Mouse (Mus musculus) embryonic facial prominence, embryonic 14.5 days (tissue): ENCODE results near the gene Rdh11. TPM values are rescaled to one million over a fixed set of nuclear protein-coding genes. Genes with fewer than 3 reads are reported as not detected.

Experiments
- ATAC-seq: fragments of 200-750 bp; cut with Nextera tagmentation; 2 replicates; pipeline ENCODE4 v1.8.0; 2017; ENCODE audit warnings: low read depth, moderate number of reproducible peaks, moderate TSS enrichment
- DNase-seq: peaks from one replicate; pipeline ENCODE4 v3.0.0-alpha.2; 2015; ENCODE audit warnings: low spot score
- H3K27ac ChIP-seq: fragments of 300-500 bp; sonication (generic); replicated peaks from 2 replicates; pipeline ENCODE4 v1.5.1; 2014; ENCODE audit warnings: low read depth, mild to moderate bottlenecking, low read length, moderate library complexity
- H3K27me3 ChIP-seq: fragments of 300-500 bp; sonication (generic); replicated peaks from 2 replicates; pipeline ENCODE4 v1.6.1; 2014; ENCODE audit warnings: low read length; ENCODE audit not compliant: control insufficient read depth, insufficient read depth
- H3K36me3 ChIP-seq: fragments of 300-500 bp; sonication (generic); 2 replicates; pipeline ENCODE4 v1.6.1; 2014; ENCODE audit warnings: low read length, mixed read lengths; ENCODE audit not compliant: control insufficient read depth, insufficient read depth
- H3K4me1 ChIP-seq: fragments of 300-500 bp; sonication (generic); 2 replicates; pipeline ENCODE4 v1.6.1; 2014; ENCODE audit warnings: antibody characterized with exemption, low read length; ENCODE audit not compliant: control insufficient read depth, insufficient read depth
- H3K4me2 ChIP-seq: fragments of 300-500 bp; sonication (generic); 2 replicates; pipeline ENCODE4 v1.6.1; 2014; ENCODE audit warnings: low read depth, mild to moderate bottlenecking, low read length, moderate library complexity, mixed read lengths
- H3K4me3 ChIP-seq: fragments of 300-500 bp; sonication (generic); 2 replicates; pipeline ENCODE4 v1.5.1; 2014; ENCODE audit warnings: low read depth, mild to moderate bottlenecking, low read length
- H3K9ac ChIP-seq: fragments of 300-500 bp; sonication (generic); 2 replicates; pipeline ENCODE4 v1.6.1; 2014; ENCODE audit warnings: low read depth, mild to moderate bottlenecking, low read length, moderate library complexity, mixed read lengths
- H3K9me3 ChIP-seq: fragments of 300-500 bp; sonication (generic); 2 replicates; pipeline ENCODE4 v1.6.1; 2016; ENCODE audit warnings: low read length; ENCODE audit not compliant: control insufficient read depth
- WGBS: fragments of 180-500 bp; shearing (Covaris S2); extraction: QIAGEN DNeasy Blood & Tissue Kit; methylation state at CpG from one replicate; pipeline ENCODE4 v1.1.7; 2014; 5-methylcytosine and 5-hydroxymethylcytosine counted together
- polyA plus RNA-seq: library from polyadenylated mRNA; unstranded; fragments of >200 nt; fragmentation: Nextera tagmentation; extraction: Ambion mirVana; gene quantifications from 2 replicates; pipeline ENCODE4 v1.2.1, GENCODE M21; 2014

The Rdh11 gene
- polyA plus RNA-seq = 25.7 and 27.9 TPM in 2 replicates

DNA sequence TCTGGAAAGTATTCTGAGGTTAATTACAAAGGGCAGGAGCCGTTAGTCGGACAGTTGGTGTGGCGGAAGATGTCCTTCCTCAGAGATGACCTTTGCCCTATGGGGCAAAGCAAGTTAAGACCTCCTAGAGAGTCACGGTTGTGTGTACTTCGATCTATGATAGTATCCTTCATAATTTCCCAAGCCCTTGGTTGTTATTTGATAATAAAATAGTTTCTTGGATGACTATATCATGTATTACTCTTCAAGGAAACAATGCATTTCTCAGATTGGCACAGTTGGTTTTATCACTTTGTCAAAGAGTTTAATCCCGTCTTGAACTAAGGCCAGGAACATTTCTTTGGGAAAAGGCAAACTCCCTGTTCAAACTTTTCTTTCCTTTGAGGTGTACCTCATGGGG, at the start of gene Rdh11:
TSS of gene Rdh11 (minus strand) at position 101 of the 400 bp plus-strand sequence.
- peak within 1 kb of the TSS; percentile 68 for H3K4me3 ChIP-seq
- H3K9ac ChIP-seq = peak within 1 kb of the TSS; percentile 78
- DNase-seq (no peak), ATAC-seq (no peak)
- H3K27me3 ChIP-seq = no peaks in the 10 kb centered on the region
- WGBS = 64% methylated on average over 6 of the region's 6 CpGs
- H3K9me3 ChIP-seq = no peaks in the 10 kb centered on the region
- H3K4me1 ChIP-seq = peaks cover 8% of the 10 kb centered on the region; the same call in 1 of the 2 replicates
- H3K27ac ChIP-seq = peak within 1 kb of the TSS; percentile 45; the same call in 1 of the 2 replicates
- H3K36me3 ChIP-seq = peaks cover 14% of the 10 kb centered on the region
- H3K4me2 ChIP-seq = peak within 1 kb of the TSS; percentile 86

DNA sequence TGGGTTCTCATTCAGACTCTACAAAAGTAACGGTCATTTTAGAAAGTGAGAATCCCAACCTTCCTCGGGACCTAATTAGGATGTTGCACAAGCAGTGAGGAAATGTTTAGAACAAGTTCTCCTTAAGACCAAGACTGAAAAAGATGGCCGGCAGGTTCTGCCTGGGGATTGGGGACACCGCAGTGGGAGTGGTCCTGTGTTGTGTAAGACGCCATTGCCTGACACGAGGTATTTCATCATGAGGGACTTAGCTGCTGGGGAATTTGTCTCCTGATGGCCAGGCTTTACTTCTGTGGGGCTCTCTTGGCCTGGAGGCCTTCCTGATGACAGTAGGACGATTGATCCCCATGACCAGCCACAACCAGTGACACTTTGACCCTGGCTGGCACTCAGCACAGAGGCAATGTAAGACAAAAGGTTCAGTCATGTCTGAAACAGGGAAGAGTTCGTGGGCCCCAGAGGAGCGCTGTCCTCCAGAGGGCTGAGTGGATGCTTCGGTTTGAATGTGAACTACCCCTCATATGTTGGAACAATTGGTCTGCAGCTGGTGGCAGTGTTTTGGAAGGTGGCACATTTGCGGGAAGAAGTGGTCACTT, 43.5 kb upstream of the Rdh11 start:
- Histone ChIP-seq H3K9ac (no peak overlapping the region), H3K27ac (no peak overlapping the region), H3K9me3 (no peaks in the 10 kb centered on the region), H3K27me3 (no peaks in the 10 kb centered on the region), H3K4me3 (no peak overlapping the region), H3K4me1 (no peaks in the 10 kb centered on the region), H3K36me3 (peaks cover 71% of the 10 kb centered on the region), H3K4me2 (no peak overlapping the region)
- WGBS = 55% methylated on average over 11 of the region's 11 CpGs
- ATAC-seq = no peak; the same call in 1 of the 2 replicates
- DNase-seq = no peak

GRCm38 (mm10) chr12:79217511-79217910, 25.4 kb upstream of the Rdh11 start:
- H3K36me3 ChIP-seq = no peaks in the 10 kb centered on the region
- no peak overlapping the region for H3K4me2 ChIP-seq
- no peak for ATAC-seq
- 63% methylated on average over 5 of the region's 5 CpGs for WGBS
- H3K4me1 ChIP-seq = no peaks in the 10 kb centered on the region
- H3K27ac ChIP-seq = no peak overlapping the region
- no peak for DNase-seq
- H3K9ac ChIP-seq = no peak overlapping the region
- no peaks in the 10 kb centered on the region for H3K27me3 ChIP-seq
- no peaks in the 10 kb centered on the region for H3K9me3 ChIP-seq
- H3K4me3 ChIP-seq = no peak overlapping the region

DNA sequence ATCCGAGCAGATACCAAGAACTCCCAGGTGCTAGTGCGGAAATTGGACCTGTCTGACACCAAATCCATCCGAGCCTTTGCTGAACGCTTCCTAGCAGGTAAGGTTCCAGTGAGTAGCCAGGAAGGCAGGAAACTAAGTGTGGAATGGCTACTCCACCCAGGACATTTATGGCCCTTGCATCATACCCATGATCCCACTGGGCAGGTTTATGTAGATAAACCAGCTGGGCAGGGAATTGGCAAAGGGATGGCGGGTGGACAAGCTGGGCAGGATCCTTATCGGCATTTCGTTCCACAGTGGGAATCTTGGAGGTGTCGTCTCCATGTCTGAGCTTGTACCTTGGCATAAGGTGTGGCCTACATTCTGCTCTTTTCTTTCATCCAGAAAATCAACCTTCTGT, 19.4 kb upstream of the Rdh11 start:
- no peak for DNase-seq
- no peak for ATAC-seq
- Histone ChIP-seq H3K27ac (no peak overlapping the region), H3K9me3 (no peaks in the 10 kb centered on the region), H3K4me3 (no peak overlapping the region), H3K9ac (no peak overlapping the region), H3K4me1 (peaks cover 6% of the 10 kb centered on the region; the same call in 1 of the 2 replicates), H3K27me3 (no peaks in the 10 kb centered on the region), H3K4me2 (no peak overlapping the region), H3K36me3 (no peaks in the 10 kb centered on the region)
- 80% methylated on average over 8 of the region's 8 CpGs for WGBS

GRCm38 (mm10) chr12:79208703-79209464, 16.8 kb upstream of the Rdh11 start, which contains the start of gene Rdh12:
Gene Rdh12 (plus strand): TSS chr12:79208914.
- 4% methylated on average over 13 of the region's 13 CpGs for WGBS
- peak within 1 kb of the TSS; percentile 59 for H3K4me2 ChIP-seq
- H3K27me3 ChIP-seq = no peaks in the 10 kb centered on the region
- peak within 1 kb of the TSS; percentile 39 for H3K4me3 ChIP-seq
- ATAC-seq = peak; percentile 76; the same call in 1 of the 2 replicates
- H3K36me3 ChIP-seq = no peaks in the 10 kb centered on the region
- DNase-seq = peak; percentile 65
- H3K9ac ChIP-seq = peak within 1 kb of the TSS; percentile 48
- H3K9me3 ChIP-seq = no peaks in the 10 kb centered on the region
- H3K27ac ChIP-seq = no peak within 1 kb of the TSS
- peaks cover 6% of the 10 kb centered on the region; the same call in 1 of the 2 replicates for H3K4me1 ChIP-seq

DNA sequence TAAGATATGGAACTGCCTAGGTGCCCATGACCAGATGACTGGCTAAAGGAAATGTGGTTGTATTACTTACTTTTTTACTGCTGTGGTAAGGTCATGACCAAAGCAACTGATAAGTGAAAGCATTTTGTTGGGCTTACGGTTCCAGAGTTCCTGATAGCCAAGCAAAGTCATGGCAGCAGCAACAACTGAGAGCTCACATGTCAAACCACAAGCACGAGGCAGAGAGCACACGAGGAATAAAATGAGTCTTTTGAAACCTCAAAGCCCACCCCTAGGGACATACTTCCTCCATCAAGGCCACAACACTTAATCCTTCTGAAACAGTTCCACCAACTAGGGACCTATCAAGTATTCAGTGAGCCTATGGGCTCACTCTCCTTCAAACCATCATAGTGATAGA, 9.8 kb upstream of the Rdh11 start:
- no peak overlapping the region for H3K9ac ChIP-seq
- no peaks in the 10 kb centered on the region for H3K4me1 ChIP-seq
- WGBS = 61% methylated on average over 3 of the region's 3 CpGs
- ATAC-seq (no peak), DNase-seq (no peak)
- H3K36me3 ChIP-seq = no peaks in the 10 kb centered on the region
- H3K27ac ChIP-seq = no peak overlapping the region
- no peaks in the 10 kb centered on the region for H3K9me3 ChIP-seq
- no peak overlapping the region for H3K4me3 ChIP-seq
- no peaks in the 10 kb centered on the region for H3K27me3 ChIP-seq
- no peak overlapping the region for H3K4me2 ChIP-seq

DNA sequence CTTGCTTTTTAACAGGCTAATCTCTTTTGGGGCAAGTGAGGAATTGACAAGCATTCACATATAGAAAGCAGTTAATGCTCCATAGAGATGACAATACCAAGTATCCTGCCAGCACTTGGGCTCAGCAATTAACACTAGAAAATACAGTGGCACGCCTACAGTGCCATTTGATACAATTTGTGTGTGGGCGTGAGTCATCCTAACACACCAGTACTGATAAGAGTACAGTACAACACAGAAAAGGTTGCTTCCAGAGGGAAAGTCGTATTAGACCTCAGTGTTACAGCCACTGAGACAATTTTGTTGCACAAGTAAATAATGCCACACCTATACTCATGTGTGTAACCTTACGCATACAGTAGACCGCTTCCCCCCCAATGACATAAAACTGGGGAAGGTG, 5.0 kb upstream of the Rdh11 start:
- no peak for ATAC-seq
- Histone ChIP-seq H3K9me3 (no peaks in the 10 kb centered on the region), H3K4me3 (no peak overlapping the region), H3K36me3 (no peaks in the 10 kb centered on the region), H3K9ac (no peak overlapping the region), H3K27me3 (no peaks in the 10 kb centered on the region), H3K4me2 (no peak overlapping the region), H3K27ac (no peak overlapping the region), H3K4me1 (no peaks in the 10 kb centered on the region; the same call in 1 of the 2 replicates)
- WGBS = 89% methylated on average over 5 of the region's 5 CpGs
- DNase-seq = no peak

DNA sequence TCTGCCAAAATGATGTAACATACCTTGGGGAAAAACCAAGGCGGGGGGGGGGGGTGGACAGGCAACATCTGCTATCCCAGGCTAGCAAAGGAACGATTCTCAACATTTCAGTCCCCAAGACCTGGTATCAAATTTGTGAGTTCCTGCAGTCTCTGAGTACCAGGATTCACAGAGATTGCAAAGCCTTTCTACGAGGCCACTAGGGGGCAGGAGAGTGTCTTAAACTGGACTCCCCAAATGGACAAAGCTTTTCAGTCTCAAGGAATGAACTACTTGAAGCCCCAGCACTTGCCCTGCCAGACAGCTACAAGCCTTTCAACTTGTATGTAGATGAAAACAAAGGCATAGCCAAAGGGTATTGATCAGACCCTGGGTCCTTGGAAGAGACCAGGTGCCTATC, 1.3 kb upstream of the Rdh11 start:
- no peak for ATAC-seq
- Histone ChIP-seq H3K27me3 (no peaks in the 10 kb centered on the region), H3K4me1 (peaks cover 8% of the 10 kb centered on the region; the same call in 1 of the 2 replicates), H3K36me3 (peaks cover 1% of the 10 kb centered on the region; the same call in 1 of the 2 replicates), H3K27ac (no peak overlapping the region), H3K9ac (no peak overlapping the region), H3K4me2 (no peak overlapping the region), H3K4me3 (no peak overlapping the region), H3K9me3 (no peaks in the 10 kb centered on the region)
- peak; percentile 80 for DNase-seq
- WGBS = 4% methylated on average over 3 of the region's 3 CpGs
